Mouse (Mus musculus) adrenal gland, adult 18-20 months (tissue): ENCODE results near the gene Tmem208. TPM values are rescaled to one million over a fixed set of nuclear protein-coding genes. Genes with fewer than 3 reads are reported as not detected.
A peak's percentile ranks its signal among the peaks of the same experiment; 100 is the strongest.

Experiments
- DNase-seq, 2 experiments: peaks; one replicate each; pipeline ENCODE4 v3.0.0; 2021 to 2022; ENCODE audit warnings: low spot score in 2 of 2
- total RNA-seq, 2 experiments: library from RNA; stranded (reverse); gene quantifications; 1 replicate in 1 of 2; 2 replicates in 1 of 2; pipeline ENCODE4 v1.2.3; 2021

Tmem208 gene
- total RNA-seq, 2 experiments from 2014 or later: 55.6 to 69.6 TPM

GRCm38 (mm10) chr8:105297511-105298192 lies 28.5 kb upstream of the Tmem208 start, which contains the start of gene E2f4:
Gene E2f4 (plus strand): TSS chr8:105297663.
- DNase-seq: peak; percentile 85 to 87

- DNase-seq: no peak
These were observed 27.6 kb upstream of the Tmem208 start for GRCm38 (mm10) chr8:105298351-105299252.

GRCm38 (mm10) chr8:105299962-105300361 lies 26.2 kb upstream of the Tmem208 start:
- DNase-seq: no peak

- DNase-seq: no peak
These were observed 22.8 kb upstream of the Tmem208 start for GRCm38 (mm10) chr8:105303396-105303795.

- no peak for DNase-seq
These were observed 22.3 kb upstream of the Tmem208 start for GRCm38 (mm10) chr8:105303874-105304273.

- DNase-seq: no peak
These were observed 21.6 kb upstream of the Tmem208 start for GRCm38 (mm10) chr8:105304325-105305210.

GRCm38 (mm10) chr8:105305211-105306145 lies 20.7 kb upstream of the Tmem208 start, which contains the start of gene Elmo3:
Gene Elmo3 (plus strand): TSS chr8:105305601.
- peak; percentile 50 to 54 for DNase-seq

GRCm38 (mm10) chr8:105306146-105306691 lies 19.9 kb upstream of the Tmem208 start:
- DNase-seq: no peak

- DNase-seq: no peak
These were observed 18.5 kb upstream of the Tmem208 start for GRCm38 (mm10) chr8:105307670-105308069.

GRCm38 (mm10) chr8:105308428-105308827 lies 17.7 kb upstream of the Tmem208 start:
- DNase-seq: no peak

GRCm38 (mm10) chr8:105309142-105309847 lies 16.9 kb upstream of the Tmem208 start:
- DNase-seq: no peak

- DNase-seq: no peak
These were observed 16.0 kb upstream of the Tmem208 start for GRCm38 (mm10) chr8:105310118-105310517.

GRCm38 (mm10) chr8:105311718-105312117 lies 14.4 kb upstream of the Tmem208 start:
- no peak for DNase-seq

- DNase-seq: no peak
These were observed 13.2 kb upstream of the Tmem208 start for GRCm38 (mm10) chr8:105312891-105313481.

- DNase-seq: no peak
These were observed 12.3 kb upstream of the Tmem208 start for GRCm38 (mm10) chr8:105313622-105314402.

GRCm38 (mm10) chr8:105315073-105315769 lies 10.9 kb upstream of the Tmem208 start:
- no peak for DNase-seq

- no peak for DNase-seq
These were observed 8.2 kb upstream of the Tmem208 start for GRCm38 (mm10) chr8:105317941-105318340.
